Mouse (Mus musculus): ENCODE results near the gene Erlin1. TPM values are rescaled to one million over a fixed set of nuclear protein-coding genes. Genes with fewer than 3 reads are reported as not detected.

Erlin1 gene
- 1 to 10 TPM; 6.7 TPM for total RNA-seq (2021)

- intact Hi-C loops (cut with DNase I): no loop called here
Observed at GRCm38 (mm10) chr19:44069121-44069913, at the start of gene Erlin1. Erlin1 (minus strand) TSS chr19:44069785.

DNA sequence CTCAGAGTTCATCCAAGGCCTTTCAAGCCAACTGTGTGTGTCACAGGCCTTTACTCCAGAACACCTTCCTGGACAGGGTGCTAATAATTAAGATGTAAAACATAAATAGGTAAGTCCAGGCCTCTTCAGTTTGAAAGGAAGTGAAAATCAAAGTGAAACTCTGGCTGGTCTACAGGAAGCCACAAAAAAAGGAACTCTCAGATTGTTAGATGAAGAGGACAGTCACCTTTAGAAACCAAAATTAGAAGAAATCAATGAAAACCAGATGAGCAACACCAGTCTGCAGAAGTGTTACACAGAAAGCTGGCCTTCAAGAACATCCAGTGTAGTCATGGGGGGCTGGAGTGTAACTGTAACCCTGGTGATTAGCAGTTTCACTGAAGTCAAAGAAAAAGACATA, 48.2 kb upstream of the Erlin1 start:
- intact Hi-C loops (cut with DNase I): no loop called here
- DNase-seq (ENCODE audit: low spot score): no peak

More at GRCm38 (mm10) chr19:44069121-44069913, at the start of gene Erlin1:
- peak; percentile 79 for DNase-seq (ENCODE audit: low spot score)

- DNase-seq (ENCODE audit: low spot score): no peak
- intact Hi-C loops (cut with DNase I): no loop called here
Observed at GRCm38 (mm10) chr19:44111706-44112105, 42.1 kb upstream of the Erlin1 start.

GRCm38 (mm10) chr19:44110356-44110755, 40.8 kb upstream of the Erlin1 start:
- intact Hi-C loops (cut with DNase I): no loop called here
- DNase-seq (ENCODE audit: low spot score): no peak

DNA sequence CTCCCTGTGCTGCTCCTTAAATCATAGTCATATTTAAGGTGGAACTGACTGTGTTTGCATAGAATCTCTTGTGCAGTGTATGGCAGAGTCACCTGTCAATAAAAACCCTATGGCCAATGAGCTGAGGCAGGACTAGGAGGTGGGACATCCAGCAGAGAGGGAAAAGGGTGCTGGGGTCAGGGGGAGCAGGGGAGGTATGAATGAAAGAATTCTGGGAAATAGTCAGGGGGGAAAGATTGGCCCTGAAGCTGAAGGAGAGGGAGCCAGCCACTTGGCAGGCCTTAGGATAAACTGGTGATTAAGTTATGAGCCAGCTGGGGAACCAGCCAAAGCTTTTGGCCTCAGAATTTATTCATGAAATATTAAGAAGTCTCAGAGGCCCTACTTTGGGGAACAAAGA, 39.4 kb upstream of the Erlin1 start:
- no peak for DNase-seq (ENCODE audit: low spot score)
- intact Hi-C loops (cut with DNase I): loop anchor here (5.0 kb wide), 1 partner anchor 37 kb away; no protein-coding TSS in a partner anchor

DNA sequence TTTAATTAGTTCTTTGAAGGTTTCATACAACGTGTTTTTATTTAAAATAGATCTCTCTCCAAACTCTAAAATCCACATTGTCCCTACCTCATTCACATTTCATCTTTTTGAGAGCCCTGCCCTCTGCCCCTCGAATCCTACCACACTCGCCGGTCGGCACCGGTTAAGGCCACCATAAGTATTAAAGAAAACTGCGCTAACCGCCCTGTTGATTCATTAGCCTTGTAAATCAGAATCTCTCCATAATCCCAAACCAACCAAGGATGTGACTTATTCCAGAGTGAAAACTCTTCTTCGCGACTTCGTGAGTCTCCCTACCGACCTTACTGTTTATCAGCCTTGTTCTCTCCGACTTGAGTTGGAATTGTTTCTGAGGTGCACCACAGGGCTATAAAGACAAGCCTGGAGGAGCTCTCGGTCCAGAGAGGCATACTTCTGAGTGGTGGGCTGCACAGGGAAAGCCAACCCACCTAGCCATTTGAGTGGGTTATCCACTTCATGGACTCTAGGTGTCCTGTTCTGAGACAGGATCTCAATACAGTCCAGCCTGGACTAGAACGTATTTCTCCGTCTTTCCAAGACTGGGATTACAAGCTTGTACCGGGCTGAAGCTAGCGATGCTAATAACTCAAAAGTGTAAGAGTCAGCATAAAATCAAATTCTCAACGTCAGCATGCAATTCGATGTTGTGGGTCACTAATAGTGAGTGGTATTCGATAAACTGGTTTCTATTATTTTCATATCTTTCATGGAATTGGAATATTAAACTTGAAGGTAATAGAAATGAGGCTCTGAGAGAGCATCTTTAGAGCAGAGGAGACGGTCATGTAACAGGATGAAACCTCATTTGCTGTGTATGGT, 38.3 kb upstream of the Erlin1 start:
- DNase-seq (ENCODE audit: low spot score): no peak
- intact Hi-C loops (cut with DNase I): loop anchor here (5.0 kb wide), 1 partner anchor 36 kb away; no protein-coding TSS in a partner anchor

- peak; percentile 91 for DNase-seq (ENCODE audit: low spot score)
- intact Hi-C loops (cut with DNase I): loop anchor here (5.0 kb wide), 1 partner anchor 35 kb away; no protein-coding TSS in a partner anchor
Observed at GRCm38 (mm10) chr19:44106831-44107660, 37.5 kb upstream of the Erlin1 start, which contains the start of gene Chuk. Chuk (minus strand) TSS chr19:44107480.

DNA sequence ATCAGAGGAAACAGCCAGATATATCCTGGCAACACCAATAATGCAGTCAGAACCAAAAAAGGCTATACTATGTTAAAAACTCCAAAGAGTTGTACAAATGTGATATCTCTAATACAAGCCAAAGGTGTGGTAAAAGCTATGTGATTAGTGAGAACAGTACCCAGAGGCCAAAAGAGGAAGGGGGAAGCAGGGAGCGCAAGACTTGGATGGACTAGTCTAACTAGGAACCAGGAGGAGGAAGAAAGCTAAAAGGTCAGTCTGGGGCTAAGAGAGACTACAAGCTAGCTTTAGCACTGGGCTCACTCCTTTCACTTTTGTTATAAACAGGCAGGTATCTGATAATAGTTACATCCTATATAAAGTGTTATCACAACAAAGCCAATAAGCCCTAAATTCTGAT, 34.8 kb upstream of the Erlin1 start:
- intact Hi-C loops (cut with DNase I): no loop called here
- no peak for DNase-seq (ENCODE audit: low spot score)

GRCm38 (mm10) chr19:44103001-44103400, 33.4 kb upstream of the Erlin1 start:
- intact Hi-C loops (cut with DNase I): no loop called here
- no peak for DNase-seq (ENCODE audit: low spot score)

DNA sequence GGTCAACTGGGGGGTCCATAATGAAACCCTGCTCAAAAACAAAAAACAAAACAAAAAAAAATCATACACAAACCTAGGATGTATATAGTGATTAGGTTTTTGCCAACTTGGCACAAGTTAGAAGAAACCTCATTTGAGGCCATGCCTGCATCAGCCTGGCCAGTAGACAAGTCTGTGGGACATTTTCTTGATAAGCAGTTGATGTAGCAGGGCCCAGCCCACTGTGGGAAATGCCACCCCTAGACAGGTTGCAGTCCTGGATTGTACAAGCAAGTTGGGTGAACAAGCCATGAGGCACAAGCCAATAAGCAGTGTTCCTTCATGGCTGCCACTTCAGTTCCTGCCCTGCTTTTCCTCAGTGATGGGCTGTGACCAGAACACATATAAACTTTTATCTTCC, 31.3 kb upstream of the Erlin1 start:
- no peak for DNase-seq (ENCODE audit: low spot score)
- intact Hi-C loops (cut with DNase I): no loop called here

GRCm38 (mm10) chr19:44086278-44086677, 16.7 kb upstream of the Erlin1 start:
- DNase-seq (ENCODE audit: low spot score): no peak
- intact Hi-C loops (cut with DNase I): no loop called here

DNA sequence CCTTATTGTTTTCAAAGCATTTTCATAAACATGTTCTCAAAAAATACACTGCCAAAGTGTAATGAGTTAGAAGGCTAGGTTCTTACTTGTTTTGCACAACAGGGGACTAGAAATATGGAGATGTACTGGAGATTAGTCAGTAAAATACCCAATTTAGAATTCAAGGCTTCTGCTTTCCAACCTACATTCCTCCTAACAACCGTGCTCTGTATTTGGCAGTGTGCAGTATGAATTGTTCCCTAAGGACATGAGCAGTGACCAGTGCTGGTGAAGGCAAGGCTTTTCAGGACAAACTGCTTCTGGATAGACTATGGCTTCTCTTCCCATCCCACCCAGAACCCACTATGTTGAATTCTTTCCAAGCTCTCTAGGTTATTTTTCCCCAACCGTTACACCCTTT, 11.3 kb upstream of the Erlin1 start:
- intact Hi-C loops (cut with DNase I): no loop called here
- DNase-seq (ENCODE audit: low spot score): no peak

GRCm38 (mm10) chr19:44080023-44080422, 10.4 kb upstream of the Erlin1 start:
- no peak for DNase-seq (ENCODE audit: low spot score)
- intact Hi-C loops (cut with DNase I): no loop called here

- DNase-seq (ENCODE audit: low spot score): no peak
Observed at GRCm38 (mm10) chr19:44077024-44077423, 7.4 kb upstream of the Erlin1 start.

DNA sequence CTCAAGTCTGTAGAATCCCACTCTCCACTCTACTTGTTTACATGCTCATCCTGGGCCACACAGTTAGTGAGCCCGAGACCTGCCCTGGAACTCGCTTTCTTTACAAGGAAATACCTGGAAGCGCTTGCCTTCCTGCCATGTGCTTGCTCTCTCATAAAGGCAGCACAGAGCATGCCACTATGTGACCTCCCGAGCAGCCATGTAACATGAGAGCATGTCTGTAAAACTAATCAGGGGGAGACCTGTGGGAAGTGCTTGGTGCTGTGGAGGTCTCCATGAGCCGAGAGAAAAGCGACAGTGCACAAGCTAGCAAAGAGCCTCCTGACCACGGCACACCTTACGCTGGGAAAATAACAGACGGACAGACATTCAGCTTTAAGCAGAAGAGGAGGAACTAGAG, 6.9 kb upstream of the Erlin1 start:
- intact Hi-C loops (cut with DNase I): no loop called here
- no peak for DNase-seq (ENCODE audit: low spot score)

More at GRCm38 (mm10) chr19:44077024-44077423, 7.4 kb upstream of the Erlin1 start:
- intact Hi-C loops (cut with DNase I): no loop called here

DNA sequence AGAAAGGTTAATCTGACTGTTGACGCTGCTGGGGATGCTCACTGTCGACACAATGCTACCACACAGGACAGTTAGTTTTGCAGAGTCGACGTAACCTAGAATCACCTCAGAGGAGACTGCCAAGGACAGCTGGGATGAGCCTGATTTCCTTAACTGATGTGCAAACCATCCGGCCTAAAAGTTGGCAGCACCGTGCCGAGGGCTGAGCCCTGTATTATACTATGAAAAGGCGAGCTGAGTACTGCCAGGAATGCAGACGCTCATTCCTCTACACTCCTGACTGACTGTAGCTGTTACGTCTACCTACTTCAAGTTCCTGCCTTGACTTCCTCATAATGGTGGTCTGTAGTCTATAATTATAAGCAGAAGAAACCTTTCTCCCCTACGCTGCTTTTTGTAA, 5.4 kb upstream of the Erlin1 start:
- DNase-seq (ENCODE audit: low spot score): no peak
- intact Hi-C loops (cut with DNase I): loop anchor here (5.0 kb wide), 1 partner anchor 32 kb away; the partner anchor contains the start of gene Chuk

DNA sequence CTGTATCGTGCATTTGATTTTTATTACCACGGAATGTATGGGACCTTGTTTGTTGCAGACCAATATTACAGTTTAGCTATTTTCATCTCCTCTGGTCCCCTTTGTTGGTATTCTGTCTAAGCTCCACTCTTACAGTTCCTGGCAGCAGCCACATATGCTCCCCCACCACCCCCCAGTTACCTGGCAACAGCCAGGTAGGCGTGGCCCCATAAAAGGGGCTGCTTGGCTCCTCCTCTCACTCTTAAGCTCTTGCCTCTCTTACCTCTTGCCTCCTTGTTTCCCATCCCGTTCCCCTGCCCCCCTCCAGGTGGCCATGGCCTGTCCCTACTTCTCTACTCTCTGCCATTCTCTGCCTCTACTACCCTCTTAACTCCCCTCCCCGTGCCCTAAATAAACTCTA, 1.6 kb upstream of the Erlin1 start:
- intact Hi-C loops (cut with DNase I): loop anchor here (5.0 kb wide), 1 partner anchor 36 kb away; the partner anchor contains the start of gene Chuk
- DNase-seq (ENCODE audit: low spot score): no peak

DNA sequence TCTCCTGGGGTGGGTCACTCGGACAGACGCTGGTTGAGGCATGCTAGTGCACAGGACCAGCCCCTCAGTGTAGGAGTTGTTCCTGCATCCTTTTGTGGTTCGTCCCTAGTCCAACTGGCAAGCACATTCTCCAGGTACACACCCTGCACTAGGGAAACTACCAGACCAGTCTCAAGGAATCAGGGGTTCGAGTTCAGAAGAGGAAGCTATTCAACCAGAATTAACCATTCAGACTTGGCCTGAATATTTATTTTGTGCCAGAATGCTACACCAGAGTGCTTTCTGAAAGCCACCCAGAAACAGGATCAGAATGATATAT, 288 bp upstream of the Erlin1 start:
- no peak for DNase-seq (ENCODE audit: low spot score)
- intact Hi-C loops (cut with DNase I): loop anchor here (5.0 kb wide), 1 partner anchor 37 kb away; the partner anchor contains the start of gene Chuk

DNA sequence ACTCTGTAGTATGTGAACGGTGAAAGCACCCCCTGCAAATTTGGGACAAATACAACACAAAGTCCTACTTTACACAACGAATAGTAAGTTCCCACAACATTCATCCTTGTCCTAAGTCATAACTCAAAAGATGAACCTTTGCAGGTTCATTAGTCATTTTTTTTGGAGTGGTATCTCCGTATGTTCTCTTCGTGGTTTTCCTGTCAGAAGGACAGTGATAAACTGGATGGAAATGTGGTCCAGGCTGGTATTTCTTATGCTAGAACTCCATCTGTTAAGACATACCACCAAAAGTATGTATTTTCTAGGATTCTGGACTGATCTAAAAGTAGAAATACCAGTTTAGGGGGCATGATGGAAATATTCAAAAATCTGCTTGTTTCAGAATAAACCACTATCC, 1.4 kb downstream of the Erlin1 start:
- intact Hi-C loops (cut with DNase I): no loop called here

More for the DNA sequence above, 1.4 kb downstream of the Erlin1 start:
- no peak for DNase-seq (ENCODE audit: low spot score)
